Mouse (Mus musculus): Measurements from ENCODE around the gene Jarid2.

DNA sequence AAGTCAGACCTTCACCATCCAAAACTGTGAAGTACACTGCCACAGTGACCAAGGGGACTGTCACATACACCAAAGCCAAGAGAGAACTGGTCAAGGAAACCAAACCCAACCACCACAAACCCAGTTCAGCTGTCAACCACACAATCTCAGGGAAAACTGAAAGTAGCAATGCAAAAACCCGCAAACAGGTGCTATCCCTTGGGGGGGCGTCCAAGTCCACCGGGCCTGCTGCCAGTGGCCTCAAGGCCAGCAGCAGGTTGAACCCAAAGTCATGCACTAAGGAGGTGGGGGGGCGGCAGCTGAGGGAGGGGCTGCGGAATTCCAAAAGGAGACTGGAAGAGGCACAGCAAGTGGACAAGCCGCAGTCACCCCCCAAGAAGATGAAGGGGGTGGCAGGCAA is 173.0 kb downstream of the Jarid2 start:
- no peak for TF ChIP-seq GATA1 (IDR thresholded peaks at IDR 0.05; ENCODE audit: low read length)
- TF ChIP-seq TAL1 (IDR thresholded peaks at IDR 0.05; ENCODE audit: low read length): no peak

All from erythroblast, embryonic 14.5 days (primary cell).